Mouse (Mus musculus): ENCODE data around the gene Rad51b.

Rad51b gene

GRCm38 (mm10) chr12:79719091-79719846, 422.2 kb downstream of the Rad51b start:
- Histone ChIP-seq H3K36me3 (ENCODE audit: control insufficient read depth, insufficient read depth, low read length, poor library complexity, severe bottlenecking) (no peaks in the 10 kb centered on the region), H3K27me3 (ENCODE audit: control insufficient read depth, insufficient read depth, low read length, poor library complexity, severe bottlenecking) (no peaks in the 10 kb centered on the region)
- DNase-seq (ENCODE audit: low read depth, low spot score) = no peak

- Histone ChIP-seq H3K27me3 (ENCODE audit: control insufficient read depth, insufficient read depth, low read length, poor library complexity, severe bottlenecking) (no peaks in the 10 kb centered on the region), H3K36me3 (ENCODE audit: control insufficient read depth, insufficient read depth, low read length, poor library complexity, severe bottlenecking) (no peaks in the 10 kb centered on the region)
- no peak for DNase-seq (ENCODE audit: low read depth, low spot score)
Measured at GRCm38 (mm10) chr12:79719847-79720201, 422.7 kb downstream of the Rad51b start.

GRCm38 (mm10) chr12:79724875-79725274, 427.8 kb downstream of the Rad51b start:
- DNase-seq (ENCODE audit: low read depth, low spot score) = peak; percentile 66
- H3K27me3 ChIP-seq (ENCODE audit: control insufficient read depth, insufficient read depth, low read length, poor library complexity, severe bottlenecking) = no peaks in the 10 kb centered on the region
- H3K36me3 ChIP-seq (ENCODE audit: control insufficient read depth, insufficient read depth, low read length, poor library complexity, severe bottlenecking) = no peaks in the 10 kb centered on the region

- DNase-seq (ENCODE audit: low read depth, low spot score) = peak; percentile 25
- no peaks in the 10 kb centered on the region for H3K36me3 ChIP-seq (ENCODE audit: control insufficient read depth, insufficient read depth, low read length, poor library complexity, severe bottlenecking)
- H3K27me3 ChIP-seq (ENCODE audit: control insufficient read depth, insufficient read depth, low read length, poor library complexity, severe bottlenecking) = no peaks in the 10 kb centered on the region
Measured at GRCm38 (mm10) chr12:79725711-79726110, 428.6 kb downstream of the Rad51b start.

- Histone ChIP-seq H3K27me3 (ENCODE audit: control insufficient read depth, insufficient read depth, low read length, poor library complexity, severe bottlenecking) (no peaks in the 10 kb centered on the region), H3K36me3 (ENCODE audit: control insufficient read depth, insufficient read depth, low read length, poor library complexity, severe bottlenecking) (no peaks in the 10 kb centered on the region)
- peak; percentile 5 for DNase-seq (ENCODE audit: low read depth, low spot score)
Measured at GRCm38 (mm10) chr12:79726116-79726515, 429.0 kb downstream of the Rad51b start.

- no peak for DNase-seq (ENCODE audit: low read depth, low spot score)
- Histone ChIP-seq H3K36me3 (ENCODE audit: control insufficient read depth, insufficient read depth, low read length, poor library complexity, severe bottlenecking) (no peaks in the 10 kb centered on the region), H3K27me3 (ENCODE audit: control insufficient read depth, insufficient read depth, low read length, poor library complexity, severe bottlenecking) (no peaks in the 10 kb centered on the region)
Measured at GRCm38 (mm10) chr12:79726959-79727358, 429.9 kb downstream of the Rad51b start.

GRCm38 (mm10) chr12:79729926-79730506, 432.9 kb downstream of the Rad51b start:
- DNase-seq (ENCODE audit: low read depth, low spot score) = no peak
- no peaks in the 10 kb centered on the region for H3K27me3 ChIP-seq (ENCODE audit: control insufficient read depth, insufficient read depth, low read length, poor library complexity, severe bottlenecking)
- H3K36me3 ChIP-seq (ENCODE audit: control insufficient read depth, insufficient read depth, low read length, poor library complexity, severe bottlenecking) = no peaks in the 10 kb centered on the region

GRCm38 (mm10) chr12:79731905-79732304, 434.8 kb downstream of the Rad51b start:
- no peak for DNase-seq (ENCODE audit: low read depth, low spot score)
- H3K36me3 ChIP-seq (ENCODE audit: control insufficient read depth, insufficient read depth, low read length, poor library complexity, severe bottlenecking) = no peaks in the 10 kb centered on the region
- no peaks in the 10 kb centered on the region for H3K27me3 ChIP-seq (ENCODE audit: control insufficient read depth, insufficient read depth, low read length, poor library complexity, severe bottlenecking)

GRCm38 (mm10) chr12:79732355-79733115, 435.5 kb downstream of the Rad51b start:
- Histone ChIP-seq H3K36me3 (ENCODE audit: control insufficient read depth, insufficient read depth, low read length, poor library complexity, severe bottlenecking) (no peaks in the 10 kb centered on the region), H3K27me3 (ENCODE audit: control insufficient read depth, insufficient read depth, low read length, poor library complexity, severe bottlenecking) (no peaks in the 10 kb centered on the region)
- no peak for DNase-seq (ENCODE audit: low read depth, low spot score)

GRCm38 (mm10) chr12:79735341-79735785, 438.3 kb downstream of the Rad51b start:
- no peaks in the 10 kb centered on the region for H3K27me3 ChIP-seq (ENCODE audit: control insufficient read depth, insufficient read depth, low read length, poor library complexity, severe bottlenecking)
- DNase-seq (ENCODE audit: low read depth, low spot score) = no peak
- no peaks in the 10 kb centered on the region for H3K36me3 ChIP-seq (ENCODE audit: control insufficient read depth, insufficient read depth, low read length, poor library complexity, severe bottlenecking)

- Histone ChIP-seq H3K27me3 (ENCODE audit: control insufficient read depth, insufficient read depth, low read length, poor library complexity, severe bottlenecking) (no peaks in the 10 kb centered on the region), H3K36me3 (ENCODE audit: control insufficient read depth, insufficient read depth, low read length, poor library complexity, severe bottlenecking) (no peaks in the 10 kb centered on the region)
- no peak for DNase-seq (ENCODE audit: low read depth, low spot score)
Measured at GRCm38 (mm10) chr12:79735882-79736281, 438.8 kb downstream of the Rad51b start.

GRCm38 (mm10) chr12:79738700-79739099, 441.6 kb downstream of the Rad51b start:
- no peak for DNase-seq (ENCODE audit: low read depth, low spot score)
- Histone ChIP-seq H3K27me3 (ENCODE audit: control insufficient read depth, insufficient read depth, low read length, poor library complexity, severe bottlenecking) (no peaks in the 10 kb centered on the region), H3K36me3 (ENCODE audit: control insufficient read depth, insufficient read depth, low read length, poor library complexity, severe bottlenecking) (no peaks in the 10 kb centered on the region)

GRCm38 (mm10) chr12:79739918-79740639, 443.0 kb downstream of the Rad51b start:
- no peaks in the 10 kb centered on the region for H3K36me3 ChIP-seq (ENCODE audit: control insufficient read depth, insufficient read depth, low read length, poor library complexity, severe bottlenecking)
- no peaks in the 10 kb centered on the region for H3K27me3 ChIP-seq (ENCODE audit: control insufficient read depth, insufficient read depth, low read length, poor library complexity, severe bottlenecking)
- peak; percentile 9 for DNase-seq (ENCODE audit: low read depth, low spot score)

GRCm38 (mm10) chr12:79742211-79742610, 445.1 kb downstream of the Rad51b start:
- Histone ChIP-seq H3K36me3 (ENCODE audit: control insufficient read depth, insufficient read depth, low read length, poor library complexity, severe bottlenecking) (no peaks in the 10 kb centered on the region), H3K27me3 (ENCODE audit: control insufficient read depth, insufficient read depth, low read length, poor library complexity, severe bottlenecking) (no peaks in the 10 kb centered on the region)
- no peak for DNase-seq (ENCODE audit: low read depth, low spot score)
